Mouse (Mus musculus) kidney, postnatal 0 days (tissue): ENCODE measurements around the gene Hand2. TPM values are rescaled to one million over a fixed set of nuclear protein-coding genes. Genes with fewer than 3 reads are reported as not detected.

Source experiments
- ATAC-seq: fragments of 200-750 bp; cut with Nextera tagmentation; replicated peaks from 2 replicates; pipeline ENCODE4 v1.8.0; 2017; ENCODE audit warnings: low read depth, moderate number of reproducible peaks, moderate TSS enrichment, moderate library complexity; ENCODE audit not compliant: low FRiP score
- DNase-seq: peaks from one replicate; pipeline ENCODE4 v3.0.0-alpha.2; 2016; ENCODE audit warnings: low spot score
- H3K27ac ChIP-seq: fragments of 300-500 bp; sonication (generic); 2 replicates; pipeline ENCODE4 v1.5.1; 2014; ENCODE audit warnings: mild to moderate bottlenecking
- H3K27me3 ChIP-seq: fragments of 300-500 bp; sonication (generic); 2 replicates; pipeline ENCODE4 v1.6.1; 2014; ENCODE audit warnings: low read length, mixed read lengths; ENCODE audit not compliant: insufficient read depth
- H3K36me3 ChIP-seq: fragments of 300-500 bp; sonication (generic); 2 replicates; pipeline ENCODE4 v1.6.1; 2014; ENCODE audit warnings: low read length, mixed read lengths; ENCODE audit not compliant: insufficient read depth
- H3K4me1 ChIP-seq: fragments of 300-500 bp; sonication (generic); replicated peaks from 2 replicates; pipeline ENCODE4 v1.6.1; 2014; ENCODE audit warnings: antibody characterized with exemption, low read length, mixed read lengths; ENCODE audit not compliant: insufficient read depth
- H3K4me2 ChIP-seq: fragments of 300-500 bp; sonication (generic); 2 replicates; pipeline ENCODE4 v1.6.1; 2014; ENCODE audit warnings: mild to moderate bottlenecking, low read length, moderate library complexity, mixed read lengths
- H3K4me3 ChIP-seq: fragments of 300-500 bp; sonication (generic); replicated peaks from 2 replicates; pipeline ENCODE4 v1.5.1; 2014; ENCODE audit warnings: low read depth, low read length
- H3K9ac ChIP-seq: fragments of 300-500 bp; sonication (generic); 2 replicates; pipeline ENCODE4 v1.6.1; 2014; ENCODE audit warnings: low read depth, low read length
- H3K9me3 ChIP-seq: fragments of 300-500 bp; sonication (generic); replicated peaks from 2 replicates; pipeline ENCODE4 v1.6.1; 2016; ENCODE audit warnings: low read length, inconsistent platforms, mixed read lengths
- CTCF ChIP-seq: IDR thresholded peaks from 2 replicates; pipeline ENCODE4 v1.5.1; 2016; ENCODE audit warnings: antibody characterized with exemption, low read depth, mild to moderate bottlenecking, moderate library complexity
- WGBS: fragments of 180-500 bp; shearing (Covaris S2); extraction: QIAGEN DNeasy Blood & Tissue Kit; methylation state at CpG from one replicate; pipeline ENCODE4 v1.1.7; 2014; 5-methylcytosine and 5-hydroxymethylcytosine counted together
- polyA plus RNA-seq: library from polyadenylated mRNA; unstranded; fragments of >200 nt; fragmentation: Nextera tagmentation; extraction: Ambion mirVana; gene quantifications from 2 replicates; pipeline ENCODE4 v1.2.1, GENCODE M21; 2015

The Hand2 gene
- polyA plus RNA-seq, 1 experiment from 2014 or later, result not detected

- H3K4me3 ChIP-seq, result no peak overlapping the region
- no peak for TF ChIP-seq CTCF
- no peaks in the 10 kb centered on the region for H3K36me3 ChIP-seq
- H3K9ac ChIP-seq, result no peak overlapping the region
- H3K9me3 ChIP-seq, result no peaks in the 10 kb centered on the region
- no peak overlapping the region for H3K4me2 ChIP-seq
- no peak overlapping the region for H3K27ac ChIP-seq
- ATAC-seq (no peak), DNase-seq (no peak)
- no peaks in the 10 kb centered on the region for H3K4me1 ChIP-seq
- H3K27me3 ChIP-seq, result peaks cover 93% of the 10 kb centered on the region
- WGBS, result 9% methylated on average over 4 of the region's 4 CpGs
These were observed 27.5 kb downstream of the Hand2 start for GRCm38 (mm10) chr8:57348251-57348650.

GRCm38 (mm10) chr8:57348866-57349520 is 28.2 kb downstream of the Hand2 start:
- no peak overlapping the region for H3K4me2 ChIP-seq
- no peak for TF ChIP-seq CTCF
- DNase-seq, result no peak
- no peak overlapping the region for H3K4me3 ChIP-seq
- ATAC-seq, result no peak
- H3K36me3 ChIP-seq, result no peaks in the 10 kb centered on the region
- H3K27me3 ChIP-seq, result peaks cover 93% of the 10 kb centered on the region
- WGBS, result 2% methylated on average over 23 of the region's 23 CpGs
- H3K9ac ChIP-seq, result no peak overlapping the region
- H3K4me1 ChIP-seq, result no peaks in the 10 kb centered on the region
- H3K27ac ChIP-seq, result no peak overlapping the region
- no peaks in the 10 kb centered on the region for H3K9me3 ChIP-seq

- no peak overlapping the region for H3K27ac ChIP-seq
- no peak overlapping the region for H3K4me2 ChIP-seq
- no peak for DNase-seq
- no peaks in the 10 kb centered on the region for H3K4me1 ChIP-seq
- WGBS, result 32% methylated on average over 2 of the region's 2 CpGs
- H3K4me3 ChIP-seq, result no peak overlapping the region
- H3K9ac ChIP-seq, result no peak overlapping the region
- ATAC-seq, result no peak
- H3K27me3 ChIP-seq, result peaks cover 83% of the 10 kb centered on the region
- H3K36me3 ChIP-seq, result no peaks in the 10 kb centered on the region
- no peaks in the 10 kb centered on the region for H3K9me3 ChIP-seq
- TF ChIP-seq CTCF, result no peak
These were observed 31.1 kb downstream of the Hand2 start for GRCm38 (mm10) chr8:57351861-57352260.

GRCm38 (mm10) chr8:57353346-57354305 is 32.8 kb downstream of the Hand2 start:
- Histone ChIP-seq H3K4me3 (peak overlapping the region; percentile 34), H3K4me1 (no peaks in the 10 kb centered on the region), H3K9me3 (no peaks in the 10 kb centered on the region), H3K36me3 (no peaks in the 10 kb centered on the region), H3K27me3 (peaks cover 66% of the 10 kb centered on the region), H3K4me2 (peak overlapping the region; percentile 66), H3K27ac (no peak overlapping the region), H3K9ac (peak overlapping the region; percentile 18; the same call in 1 of the 2 replicates)
- ATAC-seq (peak; percentile 82), DNase-seq (peak; percentile 88)
- peak; percentile 79 for TF ChIP-seq CTCF
- 2% methylated on average over 37 of the region's 37 CpGs for WGBS

DNA sequence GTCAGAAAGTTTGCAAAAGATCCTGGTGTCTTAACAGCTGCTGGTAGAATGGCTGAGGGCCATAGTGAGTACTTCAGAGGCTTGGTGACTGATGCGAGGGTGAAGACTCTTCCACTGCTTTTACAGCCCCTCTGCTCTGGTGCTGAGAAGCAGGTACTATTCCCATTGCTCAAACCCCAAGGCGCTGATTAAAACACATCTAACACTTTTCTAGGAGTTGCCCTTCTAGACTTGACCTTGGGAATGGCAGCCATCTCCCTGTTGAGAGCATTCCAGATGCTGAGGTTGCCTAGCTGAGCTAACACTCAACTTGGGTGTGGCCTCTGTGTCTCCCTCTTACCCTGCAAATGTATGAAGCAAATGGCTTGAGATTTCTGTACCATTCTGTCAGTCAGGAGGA is 34.1 kb downstream of the Hand2 start:
- WGBS, result 55% methylated on average over 2 of the region's 2 CpGs
- Histone ChIP-seq H3K4me3 (no peak overlapping the region), H3K4me1 (no peaks in the 10 kb centered on the region), H3K27ac (no peak overlapping the region), H3K4me2 (no peak overlapping the region), H3K9me3 (no peaks in the 10 kb centered on the region), H3K36me3 (no peaks in the 10 kb centered on the region), H3K27me3 (peaks cover 53% of the 10 kb centered on the region), H3K9ac (no peak overlapping the region)
- DNase-seq, result no peak
- TF ChIP-seq CTCF, result no peak
- no peak for ATAC-seq

DNA sequence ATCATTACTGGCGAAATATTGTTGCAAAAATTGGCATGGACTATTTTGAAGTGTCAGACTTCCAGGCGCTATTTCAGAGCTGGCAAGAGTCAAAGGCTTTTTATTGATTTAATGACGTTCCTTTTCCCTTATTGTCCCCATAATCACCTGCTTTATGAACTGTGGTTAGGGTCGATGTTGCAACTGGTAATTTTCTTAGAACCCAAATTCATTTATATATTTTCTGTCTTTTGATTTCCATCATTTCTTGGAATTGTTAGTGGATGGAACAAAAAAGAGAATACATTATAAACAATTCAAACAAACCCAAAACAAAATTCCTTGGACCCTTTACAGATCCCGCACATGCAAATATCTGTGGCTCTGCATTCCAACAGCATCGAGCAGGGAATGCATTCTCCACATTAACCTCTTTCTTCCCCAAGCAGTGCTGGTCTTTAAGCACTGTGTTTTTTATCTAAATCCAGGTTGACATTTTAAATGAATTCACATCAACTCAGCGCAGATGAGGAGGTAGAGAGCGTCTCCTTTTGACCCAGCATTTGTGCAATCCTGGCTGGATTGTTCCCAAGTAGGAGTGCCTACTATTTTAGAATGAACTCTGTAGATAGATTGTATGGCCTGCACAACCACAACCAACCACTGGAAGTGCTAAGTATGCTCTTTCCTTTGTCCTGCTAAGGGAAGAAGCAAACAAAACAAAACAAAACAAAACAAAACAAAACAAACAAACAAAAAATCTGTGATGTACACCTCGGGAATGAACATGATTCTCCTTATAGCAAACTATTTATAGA is 35.9 kb downstream of the Hand2 start:
- Histone ChIP-seq H3K4me3 (no peak overlapping the region), H3K4me2 (no peak overlapping the region), H3K27me3 (peaks cover 38% of the 10 kb centered on the region), H3K36me3 (no peaks in the 10 kb centered on the region), H3K27ac (no peak overlapping the region), H3K9ac (no peak overlapping the region), H3K4me1 (no peaks in the 10 kb centered on the region), H3K9me3 (no peaks in the 10 kb centered on the region)
- no peak for TF ChIP-seq CTCF
- DNase-seq (no peak), ATAC-seq (no peak)
- WGBS, result 57% methylated on average over 9 of the region's 9 CpGs
